ENCODE assay signal across 13 mouse cellular contexts in genomic region chr1:120057044-120057443, GRCm38 (mm10). TPM values are rescaled to one million over a fixed set of nuclear protein-coding genes. Genes with fewer than 3 reads are reported as not detected.
DNase-seq lines count a peak whose midpoint lies in the region; ATAC-seq and TF ChIP-seq lines count a peak whose summit lies in the region.
"Had no signal": no experiment of that assay in that cellular context is flagged by ENCODE, and none has a peak within 500 bp of the region (broad histone marks: within the 10 kb centered on the region; RNA-seq: fewer than 3 reads in every experiment).

No protein-coding gene starts in this region.

- DNase-seq in lung, postnatal 10 days: peak; percentile 42
- DNase-seq in lung, adult 18-20 months: no peak
- peak; percentile 81 for DNase-seq in kidney, adult 2 months
- no peak for DNase-seq in cerebellum, postnatal 36 days
- DNase-seq in cerebellum, adult 9-10 months: no peak
- DNase-seq: gastrocnemius, postnatal 10 days; layer of hippocampus, postnatal 36 days had no signal

- no peak overlapping the region for H3K4me3 ChIP-seq in kidney, adult 2 months (ENCODE audit: insufficient read depth, low read depth, low read length)
- H3K4me3 ChIP-seq in myocyte: no peak overlapping the region
- H3K4me3 ChIP-seq: embryonic facial prominence, embryonic 15.5 days had no signal

- H3K79me2 ChIP-seq in myocyte (ENCODE audit: control insufficient read depth, insufficient read depth): no peaks in the 10 kb centered on the region

- H3K4me1 ChIP-seq in kidney, adult 2 months (ENCODE audit: control insufficient read depth, insufficient read depth, low read length): peaks cover 10% of the 10 kb centered on the region; the same call in 1 of the 2 replicates

- no peak overlapping the region for H3ac ChIP-seq in myocyte (ENCODE audit: control insufficient read depth, insufficient read length)

- TF ChIP-seq CTCF in kidney, adult 2 months (conservative IDR thresholded peaks at IDR 0.05; ENCODE audit: insufficient read depth, insufficient read length, low read depth, low read length): no peak

- 7% methylated on average over 14 of the region's 14 CpGs for WGBS in kidney, adult 2 months

- no peaks in the 10 kb centered on the region for H3K27me3 ChIP-seq in kidney, adult 2 months (replicated peaks; ENCODE audit: control insufficient read depth, insufficient read depth, low read length)
- no peaks in the 10 kb centered on the region for H3K27me3 ChIP-seq in myocyte (ENCODE audit: control insufficient read depth, insufficient read depth, insufficient read length)
- H3K27me3 ChIP-seq: embryonic facial prominence, embryonic 15.5 days; Patski had no signal

- peak overlapping the region; percentile 8 for H3K4me2 ChIP-seq in myocyte (ENCODE audit: low read depth)
- H3K4me2 ChIP-seq: embryonic facial prominence, embryonic 15.5 days had no signal

- no peak overlapping the region; the same call in 1 of the 2 replicates for H3K27ac ChIP-seq in kidney, adult 2 months (ENCODE audit: insufficient read depth, low read depth, low read length)
- H3K27ac ChIP-seq: embryonic facial prominence, embryonic 15.5 days had no signal

- ATAC-seq in common myeloid progenitor, adult 5-6 weeks (replicated peaks; ENCODE audit: low read depth, poor library complexity, severe bottlenecking): peak; percentile 56
- ATAC-seq: Patski had no signal

- TF ChIP-seq POLR2A in kidney, adult 2 months (IDR thresholded peaks at IDR 0.05; ENCODE audit: low read depth, low read length): no peak
- no peak for TF ChIP-seq POLR2A in myocyte (IDR thresholded peaks at IDR 0.05; ENCODE audit: insufficient read length, low read depth)

- no peaks in the 10 kb centered on the region for H3K36me3 ChIP-seq in kidney, adult 2 months (ENCODE audit: control insufficient read depth, insufficient read depth, low read length)
- H3K36me3 ChIP-seq in myocyte (ENCODE audit: control insufficient read depth, insufficient read depth): no peaks in the 10 kb centered on the region
- H3K36me3 ChIP-seq: embryonic facial prominence, embryonic 15.5 days had no signal

TF ChIP-seq in myocyte, 11 proteins besides CTCF, POLR2A, EP300 and RAD21:
- TF ChIP-seq TCF3 (IDR thresholded peaks at IDR 0.05; ENCODE audit: insufficient read length, low read depth) (no peak), MYOD1 (IDR thresholded peaks at IDR 0.05; ENCODE audit: control insufficient read depth in 1 of 3, insufficient read length in 2 of 3, low read depth in 2 of 3) (peak in 1 of 3 experiments; percentile 16)

RNA-seq across cellular contexts. Expression of gene Tmem37, which starts 16.8 kb away (rescaled TPM):
- total RNA-seq in common myeloid progenitor, adult 5-6 weeks (2017): 0.78 and 0.87 TPM in 2 replicates
- polyA plus RNA-seq in kidney, adult 2 months (2012; rRNA removed): 232 and 266 TPM in 2 replicates
- polyA plus RNA-seq in myocyte (2012; fragmentation: generic; extraction: Trizol): 80.4 TPM
- total RNA-seq: neutrophil, adult 5-6 weeks had no signal

RNA-seq across cellular contexts. Expression of gene Sctr, which starts 50.4 kb away (rescaled TPM):
- total RNA-seq in common myeloid progenitor, adult 5-6 weeks (2017): not detected in 2 replicates
- polyA plus RNA-seq in kidney, adult 2 months (2012; rRNA removed): 1.4 and 2.0 TPM in 2 replicates
- polyA plus RNA-seq in myocyte (2012; fragmentation: generic; extraction: Trizol): 1.9 TPM
- total RNA-seq: neutrophil, adult 5-6 weeks had no signal
- polyA plus RNA-seq: liver, embryonic 16.5 days had no signal

Comparison
In these comparisons a context has a peak if more than half of its experiments do, and no peak if none do; other contexts are left out.
1. DNase-seq: peak in lung, postnatal 10 days (single experiment) and kidney, adult 2 months (single experiment); none in lung, adult 18-20 months (0 of 2), cerebellum, postnatal 36 days (0 of 2) and cerebellum, adult 9-10 months (single experiment).